Mouse (Mus musculus) cortical plate, adult 2 months (tissue): ENCODE results near the gene Tank.

Source experiments
- CTCF ChIP-seq: fragments of 200-500 bp; IDR thresholded peaks from 2 replicates; pipeline ENCODE4 v1.5.1; 2011; ENCODE audit warnings: mild to moderate bottlenecking, control low read depth, low read length; ENCODE audit not compliant: insufficient read depth; ENCODE audit errors: extremely low read depth
- POLR2A ChIP-seq: fragments of 200-500 bp; IDR thresholded peaks from 2 replicates; pipeline ENCODE4 v1.6.1; 2011; ENCODE audit warnings: mild to moderate bottlenecking, low read length, control low read depth; ENCODE audit not compliant: insufficient read depth; ENCODE audit errors: extremely low read depth

DNA sequence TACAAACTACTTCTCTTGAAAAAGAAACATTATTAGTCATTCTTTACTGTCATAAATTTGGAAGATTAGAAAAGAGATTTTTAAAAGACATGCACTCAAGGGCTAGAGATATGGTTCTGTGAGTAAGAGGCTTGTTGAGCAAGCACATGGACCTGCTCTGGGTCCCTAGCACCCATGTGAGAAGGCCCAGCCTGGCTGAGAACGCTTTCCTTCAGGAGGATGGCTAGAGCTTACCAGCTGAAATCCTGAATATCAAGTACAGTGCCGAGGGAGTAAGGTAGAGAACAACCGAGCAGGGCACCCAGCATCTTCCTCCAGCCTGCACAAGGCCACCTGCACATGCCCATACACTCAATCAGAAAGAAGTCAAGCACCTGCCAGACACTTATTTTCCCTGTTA, 25.1 kb downstream of the Tank start:
- no peak for TF ChIP-seq POLR2A
- TF ChIP-seq CTCF: no peak
